Mouse (Mus musculus) T-cell, adult 2 months (primary cell): Measurements from ENCODE around the gene Vps37c.

ENCODE experiments used
- DNase-seq: peaks from one replicate; pipeline ENCODE4 v3.0.0; 2022; ENCODE audit warnings: low spot score

The Vps37c gene

GRCm38 (mm10) chr19:10742145-10742544 lies 53.6 kb downstream of the Vps37c start:
- no peak for DNase-seq

GRCm38 (mm10) chr19:10742565-10742964 lies 54.0 kb downstream of the Vps37c start:
- DNase-seq, result no peak

DNA sequence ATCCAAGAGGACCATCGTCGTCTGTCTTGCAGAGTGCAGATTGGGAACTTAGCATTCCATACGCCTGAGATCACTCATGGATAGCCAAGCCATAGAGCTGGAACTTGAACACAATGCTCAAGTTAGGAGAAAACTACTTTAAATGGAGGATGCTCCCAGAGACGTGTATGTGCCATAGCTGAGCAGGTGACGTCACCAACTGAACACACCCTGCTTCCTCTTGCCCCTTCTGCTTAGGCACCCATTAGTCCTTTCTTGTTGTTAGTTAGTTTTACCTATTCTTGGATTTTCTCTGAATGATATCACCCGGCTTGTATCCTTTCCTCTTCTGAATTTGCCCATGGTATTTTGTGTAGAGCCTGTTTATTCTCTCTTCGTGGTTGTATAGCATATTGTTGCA lies 58.6 kb downstream of the Vps37c start:
- DNase-seq, result peak; percentile 57

DNA sequence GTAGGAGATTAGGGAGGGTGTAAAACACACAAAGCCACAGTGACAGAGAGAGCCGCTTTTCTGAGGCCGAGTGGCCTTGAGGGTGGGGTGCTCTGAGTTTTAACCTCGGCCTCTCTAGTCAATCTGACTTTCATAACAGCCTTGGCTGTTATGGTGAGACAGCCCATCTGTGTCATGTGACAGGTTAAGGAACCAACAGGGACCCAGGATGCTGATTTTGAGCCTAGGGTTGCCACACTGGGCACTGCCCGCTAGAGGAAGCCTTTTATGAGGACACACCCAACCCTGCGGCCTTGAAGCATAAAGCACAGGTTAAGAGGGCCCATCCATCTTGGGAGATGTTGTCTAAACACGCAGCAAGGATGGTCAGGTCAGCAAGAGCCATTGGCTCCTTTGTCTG lies 59.2 kb downstream of the Vps37c start:
- peak; percentile 78 for DNase-seq

- no peak for DNase-seq
Observed at GRCm38 (mm10) chr19:10748401-10749102, 60.0 kb downstream of the Vps37c start.

DNA sequence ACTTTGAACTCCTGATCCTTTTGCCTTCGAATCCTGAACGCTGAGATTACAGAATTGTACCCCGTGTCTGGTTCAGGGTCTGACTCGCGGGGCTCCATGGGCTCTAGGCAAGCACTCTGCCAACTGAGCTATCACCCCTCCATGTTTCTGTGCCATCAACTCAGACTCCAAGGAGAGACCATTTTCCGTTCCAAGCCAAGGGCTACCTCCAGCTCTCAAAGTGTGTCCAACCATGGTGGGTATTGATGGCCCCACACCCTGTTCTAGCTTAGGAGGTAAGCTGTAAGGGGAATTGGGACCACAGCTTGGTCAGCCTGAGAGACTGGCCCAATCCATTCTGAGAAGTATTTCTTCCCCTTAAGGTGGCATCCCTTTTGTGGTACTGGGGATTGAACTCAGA lies 60.8 kb downstream of the Vps37c start:
- no peak for DNase-seq

- DNase-seq, result no peak
Observed at GRCm38 (mm10) chr19:10750161-10750560, 61.6 kb downstream of the Vps37c start.

- peak; percentile 56 for DNase-seq
Observed at GRCm38 (mm10) chr19:10751607-10752006, 63.1 kb downstream of the Vps37c start.

- DNase-seq, result no peak
Observed at GRCm38 (mm10) chr19:10752106-10752505, 63.6 kb downstream of the Vps37c start.

GRCm38 (mm10) chr19:10752646-10753045 lies 64.1 kb downstream of the Vps37c start:
- no peak for DNase-seq

GRCm38 (mm10) chr19:10757125-10757524 lies 68.6 kb downstream of the Vps37c start:
- no peak for DNase-seq

DNA sequence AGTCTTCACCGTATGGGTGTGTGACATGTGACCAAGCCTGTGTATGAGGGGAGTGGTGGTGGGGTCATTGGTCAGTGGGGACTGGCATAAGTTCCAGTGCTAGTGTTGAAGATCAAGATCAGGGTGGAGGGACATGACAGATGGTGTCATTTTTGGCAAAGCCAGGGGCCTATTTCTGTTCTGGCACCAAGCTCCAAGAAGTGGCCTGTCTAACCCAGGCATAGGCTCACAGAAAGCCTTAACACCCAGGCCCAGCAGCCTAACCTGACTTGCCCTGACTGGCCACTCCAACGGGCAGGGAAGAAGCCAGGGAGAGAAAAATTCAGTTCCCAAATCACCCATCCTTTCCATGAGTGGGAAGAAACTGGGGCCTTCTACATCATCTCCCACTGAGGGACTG lies 69.0 kb downstream of the Vps37c start:
- no peak for DNase-seq

- no peak for DNase-seq
Observed at GRCm38 (mm10) chr19:10758708-10759107, 70.2 kb downstream of the Vps37c start.

DNA sequence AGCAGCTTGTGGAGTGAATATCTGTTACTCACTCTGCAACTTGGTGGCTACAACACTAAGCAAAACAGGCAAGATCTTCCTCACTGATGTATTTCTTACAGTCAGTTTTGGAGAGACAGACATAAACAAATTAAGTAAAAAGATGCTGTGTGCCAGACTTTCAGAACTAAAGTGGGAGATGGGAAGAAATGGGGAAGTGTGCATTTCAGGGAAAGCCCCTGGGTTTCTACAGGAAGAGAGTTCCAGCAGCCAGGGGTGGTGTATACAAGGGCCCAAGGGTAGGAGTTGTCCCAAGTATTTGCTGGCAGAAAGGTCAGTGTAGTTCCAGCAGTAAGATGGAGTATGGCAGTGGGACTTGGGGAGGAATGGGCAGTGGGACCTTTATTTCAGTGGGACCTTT lies 71.0 kb downstream of the Vps37c start:
- no peak for DNase-seq

DNA sequence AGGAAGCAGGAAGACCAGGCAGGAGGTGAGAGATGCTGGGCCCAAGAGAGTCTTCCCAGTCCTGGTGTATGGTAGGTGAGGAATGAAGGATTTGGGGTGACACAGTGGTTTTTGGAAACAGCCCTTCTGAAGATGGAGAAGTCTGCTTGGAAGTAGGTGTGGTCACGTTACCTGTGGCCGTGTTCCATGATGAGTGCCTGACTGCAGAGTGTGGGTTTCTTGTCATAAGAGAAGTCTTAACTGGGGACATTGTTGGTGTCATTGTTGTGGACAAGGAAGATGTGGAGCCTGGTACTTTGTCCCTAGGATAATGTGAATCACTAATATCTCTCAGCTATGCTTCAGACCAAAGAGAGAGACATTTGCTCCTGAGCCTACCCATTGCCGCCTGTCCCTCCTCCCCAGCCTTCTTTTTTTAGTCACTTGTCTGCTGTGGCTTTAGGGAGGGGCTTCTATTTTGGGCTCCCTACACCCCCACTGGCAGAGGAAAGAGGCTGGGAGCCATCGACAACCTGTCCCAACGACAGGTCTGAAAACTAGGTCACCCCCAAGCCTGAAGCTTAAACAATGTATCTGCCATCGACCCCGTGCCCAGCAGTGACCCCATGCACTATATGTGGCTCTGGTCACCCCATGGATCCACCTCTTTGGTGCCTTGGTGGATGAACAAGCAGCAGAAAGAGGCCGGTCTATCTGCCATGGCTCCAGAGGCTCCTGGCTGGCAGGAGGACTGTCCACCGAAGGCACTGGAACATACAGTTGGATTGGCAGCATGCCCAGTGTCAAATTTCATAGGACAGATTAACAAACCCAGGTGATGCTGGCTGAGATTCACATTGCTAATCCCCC lies 71.7 kb downstream of the Vps37c start:
- DNase-seq, result no peak

DNA sequence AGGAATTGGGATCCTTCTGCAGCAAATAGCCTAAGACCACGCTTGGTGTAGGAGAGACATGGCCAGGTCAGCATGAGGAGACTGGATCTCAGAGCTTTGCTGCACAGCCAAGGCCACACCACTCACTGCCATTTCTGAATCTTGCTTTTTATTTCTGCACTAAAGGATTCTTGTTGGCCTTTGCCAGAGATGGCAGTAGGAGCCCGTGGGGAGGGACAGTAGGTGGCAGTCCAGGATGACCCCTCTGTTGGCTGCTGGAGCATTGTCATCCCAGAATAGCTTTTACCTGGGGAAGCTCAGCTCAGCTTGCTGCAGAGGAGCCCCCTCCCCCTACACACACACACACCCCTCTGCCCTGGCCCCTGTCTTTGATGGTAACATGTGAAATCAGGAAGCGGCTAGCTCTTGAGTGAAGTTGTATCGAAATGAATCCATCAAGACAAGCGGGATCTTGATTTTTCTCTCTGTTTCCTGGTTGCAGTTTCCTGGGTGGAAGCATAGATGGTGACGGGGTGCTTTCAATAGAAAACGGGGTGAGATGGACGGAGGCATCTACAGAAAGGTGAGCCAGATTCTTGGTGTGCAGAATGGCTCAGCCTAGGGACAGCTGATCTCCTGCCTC lies 73.4 kb downstream of the Vps37c start:
- DNase-seq, result no peak

DNA sequence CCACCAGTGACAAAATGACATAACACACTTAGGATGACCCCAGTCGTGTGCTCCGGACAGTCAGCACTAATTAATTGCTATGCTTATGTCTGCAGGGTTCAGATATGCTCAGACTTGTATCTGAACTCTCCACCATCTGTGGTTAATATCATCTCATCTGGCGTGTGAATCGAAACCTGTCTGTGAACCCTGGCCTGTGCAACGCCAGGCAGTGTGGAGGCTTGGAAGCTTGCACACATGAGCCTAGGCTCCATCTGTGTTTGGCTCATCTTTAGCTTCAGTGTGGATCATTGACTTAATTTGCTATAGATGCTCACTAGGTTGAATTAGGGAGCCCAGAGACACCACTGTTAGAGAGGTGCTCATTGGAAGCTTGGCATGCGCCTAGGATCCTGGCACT lies 73.9 kb downstream of the Vps37c start:
- DNase-seq, result no peak

GRCm38 (mm10) chr19:10763381-10764031 lies 75.0 kb downstream of the Vps37c start:
- peak; percentile 81 for DNase-seq
